Mouse (Mus musculus): Measurements from ENCODE around the gene Gtf3c6. TPM values are rescaled to one million over a fixed set of nuclear protein-coding genes. Genes with fewer than 3 reads are reported as not detected.
A peak's percentile ranks its signal among the peaks of the same experiment; 100 is the strongest.

Gtf3c6 gene
- total RNA-seq, 2 experiments from 2014 or later: 28.5 to 28.6 TPM

GRCm38 (mm10) chr10:40260305-40260704 is 2.4 kb upstream of the Gtf3c6 start:
- no peak for ATAC-seq (replicated peaks; ENCODE audit: low FRiP score, poor library complexity, severe bottlenecking)

- no peak for ATAC-seq (replicated peaks; ENCODE audit: low FRiP score, poor library complexity, severe bottlenecking)
Measured at GRCm38 (mm10) chr10:40259542-40259941, 1.6 kb upstream of the Gtf3c6 start.

GRCm38 (mm10) chr10:40258976-40259375 is 1.1 kb upstream of the Gtf3c6 start:
- peak; percentile 54 for ATAC-seq (replicated peaks; ENCODE audit: low FRiP score, poor library complexity, severe bottlenecking)

- peak; percentile 39 for ATAC-seq (replicated peaks; ENCODE audit: low FRiP score, poor library complexity, severe bottlenecking)
Measured at GRCm38 (mm10) chr10:40258401-40258966, 576 bp upstream of the Gtf3c6 start.

GRCm38 (mm10) chr10:40256716-40257115 is 1.2 kb downstream of the Gtf3c6 start:
- ATAC-seq (replicated peaks; ENCODE audit: low FRiP score, poor library complexity, severe bottlenecking): peak; percentile 74

GRCm38 (mm10) chr10:40250969-40251368 is 6.9 kb downstream of the Gtf3c6 start:
- no peak for ATAC-seq (replicated peaks; ENCODE audit: low FRiP score, poor library complexity, severe bottlenecking)

GRCm38 (mm10) chr10:40249625-40250024 is 8.3 kb downstream of the Gtf3c6 start:
- no peak for ATAC-seq (replicated peaks; ENCODE audit: low FRiP score, poor library complexity, severe bottlenecking)

- peak; percentile 38 for ATAC-seq (replicated peaks; ENCODE audit: low FRiP score, poor library complexity, severe bottlenecking)
Measured at GRCm38 (mm10) chr10:40247166-40247716, 10.7 kb downstream of the Gtf3c6 start.

- ATAC-seq (replicated peaks; ENCODE audit: low FRiP score, poor library complexity, severe bottlenecking): peak; percentile 96
Measured at GRCm38 (mm10) chr10:40246374-40247165, 11.3 kb downstream of the Gtf3c6 start, which contains the start of gene Rpf2. Gene Rpf2, minus strand, starts transcription at chr10:40247036.

- no peak for ATAC-seq (replicated peaks; ENCODE audit: low FRiP score, poor library complexity, severe bottlenecking)
Measured at GRCm38 (mm10) chr10:40237826-40238225, 20.1 kb downstream of the Gtf3c6 start.

GRCm38 (mm10) chr10:40233241-40233640 is 24.7 kb downstream of the Gtf3c6 start:
- ATAC-seq (replicated peaks; ENCODE audit: low FRiP score, poor library complexity, severe bottlenecking): no peak

- no peak for ATAC-seq (replicated peaks; ENCODE audit: low FRiP score, poor library complexity, severe bottlenecking)
Measured at GRCm38 (mm10) chr10:40232442-40232841, 25.5 kb downstream of the Gtf3c6 start.

GRCm38 (mm10) chr10:40229725-40230124 is 28.2 kb downstream of the Gtf3c6 start:
- ATAC-seq (replicated peaks; ENCODE audit: low FRiP score, poor library complexity, severe bottlenecking): no peak

GRCm38 (mm10) chr10:40227660-40228303 is 30.1 kb downstream of the Gtf3c6 start:
- ATAC-seq (replicated peaks; ENCODE audit: low FRiP score, poor library complexity, severe bottlenecking): no peak

- ATAC-seq (replicated peaks; ENCODE audit: low FRiP score, poor library complexity, severe bottlenecking): no peak
Measured at GRCm38 (mm10) chr10:40218874-40219273, 39.0 kb downstream of the Gtf3c6 start.

- ATAC-seq (replicated peaks; ENCODE audit: low FRiP score, poor library complexity, severe bottlenecking): peak; percentile 100
Measured at GRCm38 (mm10) chr10:40212443-40213169, 45.3 kb downstream of the Gtf3c6 start.

Measured in erythroblast, adult 5-6 weeks (primary cell).